Mouse (Mus musculus) heart, embryonic 12.5 days (tissue): ENCODE data around the gene Kcnj6. TPM values are rescaled to one million over a fixed set of nuclear protein-coding genes. Genes with fewer than 3 reads are reported as not detected.

Source experiments
- ATAC-seq: fragments of 200-750 bp; cut with Nextera tagmentation; 2 replicates; pipeline ENCODE4 v1.8.0; 2017; ENCODE audit warnings: moderate TSS enrichment, moderate library complexity; ENCODE audit not compliant: insufficient number of reproducible peaks, low FRiP score
- H3K27ac ChIP-seq: fragments of 300-500 bp; sonication (generic); 2 replicates; pipeline ENCODE4 v1.5.1; 2016; ENCODE audit warnings: mild to moderate bottlenecking, moderate library complexity; ENCODE audit not compliant: poor library complexity, severe bottlenecking
- H3K27me3 ChIP-seq: fragments of 300-500 bp; sonication (generic); replicated peaks from 2 replicates; pipeline ENCODE4 v1.6.1; 2016; ENCODE audit warnings: mild to moderate bottlenecking, moderate library complexity
- H3K36me3 ChIP-seq: fragments of 300-500 bp; sonication (generic); 2 replicates; pipeline ENCODE4 v1.6.1; 2016; ENCODE audit warnings: mild to moderate bottlenecking, moderate library complexity
- H3K4me1 ChIP-seq: fragments of 300-500 bp; sonication (generic); replicated peaks from 2 replicates; pipeline ENCODE4 v1.6.1; 2016; ENCODE audit warnings: mild to moderate bottlenecking
- H3K4me2 ChIP-seq: fragments of 300-500 bp; sonication (generic); 2 replicates; pipeline ENCODE4 v1.6.1; 2016; ENCODE audit warnings: mild to moderate bottlenecking, moderate library complexity
- H3K4me3 ChIP-seq: fragments of 300-500 bp; sonication (generic); 2 replicates; pipeline ENCODE4 v1.5.1; 2016; ENCODE audit warnings: mild to moderate bottlenecking
- H3K9ac ChIP-seq: fragments of 300-500 bp; sonication (generic); 2 replicates; pipeline ENCODE4 v1.6.1; 2016; ENCODE audit warnings: mild to moderate bottlenecking, moderate library complexity
- H3K9me3 ChIP-seq: fragments of 300-500 bp; sonication (generic); replicated peaks from 2 replicates; pipeline ENCODE4 v1.6.1; 2016; ENCODE audit warnings: mild to moderate bottlenecking, moderate library complexity
- WGBS: fragments of 180-500 bp; shearing (Covaris S2); methylation state at CpG from one replicate; pipeline ENCODE4 v1.1.7; 2016; 5-methylcytosine and 5-hydroxymethylcytosine counted together
- polyA plus RNA-seq: library from polyadenylated mRNA; unstranded; fragments of >200 nt; fragmentation: Nextera tagmentation; extraction: Ambion mirVana; gene quantifications from 2 replicates; pipeline ENCODE4 v1.2.1, GENCODE M21; 2016

Kcnj6 gene
- polyA plus RNA-seq, 1 experiment from 2014 or later: 0.06 TPM

DNA sequence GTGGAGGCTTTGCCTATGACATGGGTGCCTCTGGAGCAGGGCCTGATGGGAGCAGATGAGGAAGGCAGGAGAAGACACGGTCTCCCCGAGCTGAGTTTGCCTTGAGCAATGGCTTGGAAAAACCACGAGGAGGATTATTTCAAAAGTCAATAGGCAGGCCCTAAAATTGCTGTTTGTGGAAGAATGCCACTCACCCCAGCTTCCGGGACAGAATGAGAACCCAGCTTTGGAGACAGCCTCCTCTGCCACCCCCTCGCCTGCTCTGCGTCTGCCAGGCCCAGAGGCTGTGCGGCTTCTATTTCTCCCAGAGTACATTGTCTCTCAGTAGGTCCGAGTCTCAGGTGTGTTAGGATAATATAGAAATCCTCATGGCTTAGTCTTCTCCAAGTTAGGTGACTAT lies 64.8 kb downstream of the Kcnj6 start:
- H3K27ac ChIP-seq: no peak overlapping the region
- H3K27me3 ChIP-seq: peaks cover 23% of the 10 kb centered on the region
- 82% methylated on average over 8 of the region's 8 CpGs for WGBS
- H3K9ac ChIP-seq: no peak overlapping the region
- H3K4me2 ChIP-seq: no peak overlapping the region
- no peaks in the 10 kb centered on the region for H3K9me3 ChIP-seq
- no peak overlapping the region for H3K4me3 ChIP-seq
- ATAC-seq: no peak
- no peaks in the 10 kb centered on the region for H3K36me3 ChIP-seq
- H3K4me1 ChIP-seq: no peaks in the 10 kb centered on the region; the same call in 1 of the 2 replicates

GRCm38 (mm10) chr16:94931343-94932301 lies 65.9 kb downstream of the Kcnj6 start:
- Histone ChIP-seq H3K4me1 (no peaks in the 10 kb centered on the region; the same call in 1 of the 2 replicates), H3K9ac (no peak overlapping the region), H3K4me3 (no peak overlapping the region), H3K27ac (no peak overlapping the region), H3K36me3 (no peaks in the 10 kb centered on the region), H3K9me3 (no peaks in the 10 kb centered on the region), H3K4me2 (peak overlapping the region; percentile 26), H3K27me3 (peaks cover 23% of the 10 kb centered on the region)
- 6% methylated on average over 21 of the region's 21 CpGs for WGBS
- ATAC-seq: no peak; the same call in 1 of the 2 replicates

DNA sequence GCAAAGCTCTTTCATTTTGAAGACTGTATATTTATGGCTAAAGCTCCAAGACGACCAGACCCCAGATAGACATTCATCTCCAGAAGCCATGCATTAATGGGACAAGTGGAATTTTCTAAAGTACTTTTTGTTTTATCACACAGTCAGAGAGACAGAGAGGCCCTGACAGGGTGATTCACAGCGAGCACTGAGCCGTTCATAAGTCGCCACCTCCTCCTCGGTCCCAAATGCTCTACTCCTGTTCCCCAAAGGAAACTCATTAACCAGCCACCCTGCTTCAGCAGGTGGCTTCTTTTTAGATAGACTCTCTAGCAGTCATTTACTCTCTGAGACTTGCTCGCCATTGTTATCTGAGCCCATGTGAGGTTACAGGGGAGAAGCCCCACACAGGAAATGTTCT lies 72.1 kb downstream of the Kcnj6 start:
- Histone ChIP-seq H3K27me3 (no peaks in the 10 kb centered on the region), H3K4me3 (no peak overlapping the region), H3K36me3 (no peaks in the 10 kb centered on the region), H3K9me3 (no peaks in the 10 kb centered on the region), H3K4me1 (no peaks in the 10 kb centered on the region; the same call in 1 of the 2 replicates), H3K9ac (no peak overlapping the region), H3K4me2 (no peak overlapping the region), H3K27ac (no peak overlapping the region)
- no peak for ATAC-seq
- WGBS: 48% methylated on average over 6 of the region's 6 CpGs

DNA sequence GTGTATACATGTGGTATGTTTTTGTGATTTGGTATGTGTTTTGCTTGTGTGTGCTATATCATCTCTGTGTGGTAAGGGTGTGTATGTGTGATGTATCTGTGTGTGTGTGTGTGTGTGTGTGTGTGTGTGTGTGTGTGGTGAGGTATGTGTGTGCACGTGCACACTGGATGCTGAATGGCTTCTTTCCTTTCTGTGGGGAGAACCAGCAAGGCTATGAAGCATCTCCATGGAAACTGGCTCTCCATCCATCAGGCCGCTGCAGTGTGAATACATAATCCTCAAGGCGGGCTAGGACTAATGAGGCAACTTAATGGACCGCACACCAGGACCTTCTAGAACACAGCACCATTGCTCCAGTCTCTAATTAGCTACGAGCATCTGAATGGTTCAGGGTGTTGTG lies 78.3 kb downstream of the Kcnj6 start:
- Histone ChIP-seq H3K36me3 (no peaks in the 10 kb centered on the region), H3K27ac (no peak overlapping the region), H3K4me1 (no peaks in the 10 kb centered on the region), H3K4me3 (no peak overlapping the region), H3K27me3 (no peaks in the 10 kb centered on the region), H3K4me2 (no peak overlapping the region), H3K9me3 (no peaks in the 10 kb centered on the region), H3K9ac (no peak overlapping the region)
- no peak for ATAC-seq
- WGBS: 85% methylated on average over 5 of the region's 5 CpGs

DNA sequence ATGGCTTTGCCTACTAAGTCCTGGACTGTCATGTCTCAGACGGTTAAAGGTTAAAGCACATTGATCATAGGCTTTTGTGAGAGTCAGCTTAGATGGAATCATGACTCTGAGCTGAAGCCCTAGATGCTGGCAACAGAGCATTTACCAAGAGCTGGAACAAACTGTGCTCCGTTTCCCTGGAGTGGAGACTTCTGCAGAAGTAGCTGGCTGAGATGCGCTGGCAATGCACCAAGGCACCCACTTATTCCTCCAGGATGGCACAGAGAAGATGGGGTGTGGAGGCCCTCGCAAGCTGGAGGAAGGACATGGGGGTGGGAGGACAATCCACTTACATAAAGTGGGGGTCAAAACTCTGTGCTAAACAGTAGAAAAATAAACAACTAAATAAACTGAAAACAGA lies 91.5 kb downstream of the Kcnj6 start:
- Histone ChIP-seq H3K4me2 (no peak overlapping the region), H3K4me1 (no peaks in the 10 kb centered on the region), H3K4me3 (no peak overlapping the region), H3K9ac (no peak overlapping the region), H3K36me3 (no peaks in the 10 kb centered on the region), H3K9me3 (no peaks in the 10 kb centered on the region), H3K27ac (no peak overlapping the region), H3K27me3 (no peaks in the 10 kb centered on the region)
- ATAC-seq: no peak
- WGBS: 85% methylated on average over 4 of the region's 4 CpGs

DNA sequence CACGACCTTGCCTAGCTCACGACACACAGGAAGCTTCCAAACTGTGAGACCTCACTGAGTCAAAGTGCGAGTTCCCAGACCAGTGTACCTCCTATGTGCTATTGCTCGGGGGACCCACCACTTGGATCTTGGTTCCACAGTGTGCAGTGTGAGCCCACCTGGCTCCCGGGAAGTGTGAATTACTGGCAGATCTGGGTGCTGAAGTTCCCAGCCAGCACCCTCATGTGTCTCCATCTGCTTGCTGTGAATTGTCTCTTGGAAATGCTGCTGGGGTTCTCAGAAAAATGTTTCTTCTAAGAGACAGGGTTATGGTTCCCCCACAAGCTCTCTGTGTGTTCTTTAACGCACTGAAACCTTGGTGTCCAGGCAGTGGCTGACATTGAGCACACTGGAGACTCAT lies 98.7 kb downstream of the Kcnj6 start:
- 74% methylated on average over 6 of the region's 6 CpGs for WGBS
- H3K36me3 ChIP-seq: no peaks in the 10 kb centered on the region
- H3K4me2 ChIP-seq: no peak overlapping the region
- no peak overlapping the region for H3K27ac ChIP-seq
- H3K9ac ChIP-seq: no peak overlapping the region
- no peak for ATAC-seq
- no peak overlapping the region for H3K4me3 ChIP-seq
- no peaks in the 10 kb centered on the region for H3K9me3 ChIP-seq
- H3K27me3 ChIP-seq: no peaks in the 10 kb centered on the region
- no peaks in the 10 kb centered on the region for H3K4me1 ChIP-seq

GRCm38 (mm10) chr16:94892162-94892650 lies 105.3 kb downstream of the Kcnj6 start:
- H3K27me3 ChIP-seq: no peaks in the 10 kb centered on the region
- peaks cover 4% of the 10 kb centered on the region; the same call in 1 of the 2 replicates for H3K9me3 ChIP-seq
- H3K4me3 ChIP-seq: no peak overlapping the region
- no peak overlapping the region for H3K9ac ChIP-seq
- no peaks in the 10 kb centered on the region for H3K36me3 ChIP-seq
- no peaks in the 10 kb centered on the region for H3K4me1 ChIP-seq
- 81% methylated on average over 4 of the region's 4 CpGs for WGBS
- no peak for ATAC-seq
- H3K4me2 ChIP-seq: no peak overlapping the region
- H3K27ac ChIP-seq: no peak overlapping the region

- H3K27me3 ChIP-seq: no peaks in the 10 kb centered on the region
- H3K4me3 ChIP-seq: no peak overlapping the region
- no peak for ATAC-seq
- WGBS: 61% methylated on average over 6 of the region's 6 CpGs
- no peaks in the 10 kb centered on the region for H3K4me1 ChIP-seq
- no peak overlapping the region for H3K4me2 ChIP-seq
- no peak overlapping the region for H3K27ac ChIP-seq
- peaks cover 4% of the 10 kb centered on the region; the same call in 1 of the 2 replicates for H3K9me3 ChIP-seq
- H3K36me3 ChIP-seq: no peaks in the 10 kb centered on the region
- H3K9ac ChIP-seq: no peak overlapping the region
Measured at GRCm38 (mm10) chr16:94890581-94890980, 106.9 kb downstream of the Kcnj6 start.

DNA sequence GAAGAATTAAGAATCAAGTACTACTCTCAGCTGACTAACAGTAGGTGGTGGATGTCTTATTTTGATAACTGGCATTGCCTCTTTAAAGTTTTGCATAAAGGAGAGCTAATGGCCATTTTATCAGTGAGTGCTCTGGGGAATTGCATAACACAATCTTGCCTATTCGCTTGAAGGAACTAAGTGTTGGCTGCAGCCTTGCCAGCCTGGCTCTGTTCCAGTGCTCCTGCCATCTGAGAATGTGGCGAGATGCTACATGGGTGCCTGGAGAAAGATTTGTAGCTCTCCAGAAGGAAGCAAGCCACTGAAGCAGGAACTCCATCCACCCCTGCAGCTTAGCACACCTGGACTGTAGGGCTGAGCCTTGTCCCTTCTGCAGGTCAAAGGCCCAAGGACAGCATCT lies 107.4 kb downstream of the Kcnj6 start:
- Histone ChIP-seq H3K9me3 (peaks cover 4% of the 10 kb centered on the region; the same call in 1 of the 2 replicates), H3K9ac (no peak overlapping the region), H3K36me3 (no peaks in the 10 kb centered on the region), H3K27ac (no peak overlapping the region), H3K4me3 (no peak overlapping the region), H3K4me1 (no peaks in the 10 kb centered on the region), H3K27me3 (no peaks in the 10 kb centered on the region), H3K4me2 (no peak overlapping the region)
- 72% methylated on average over 2 of the region's 2 CpGs for WGBS
- ATAC-seq: no peak

GRCm38 (mm10) chr16:94888554-94888953 lies 108.9 kb downstream of the Kcnj6 start:
- Histone ChIP-seq H3K27me3 (no peaks in the 10 kb centered on the region), H3K9me3 (peaks cover 3% of the 10 kb centered on the region; the same call in 1 of the 2 replicates), H3K27ac (no peak overlapping the region), H3K9ac (no peak overlapping the region), H3K4me1 (no peaks in the 10 kb centered on the region), H3K36me3 (no peaks in the 10 kb centered on the region), H3K4me2 (no peak overlapping the region), H3K4me3 (no peak overlapping the region)
- 59% methylated on average over 9 of the region's 11 CpGs for WGBS
- no peak for ATAC-seq

- Histone ChIP-seq H3K4me1 (no peaks in the 10 kb centered on the region), H3K36me3 (no peaks in the 10 kb centered on the region), H3K27me3 (no peaks in the 10 kb centered on the region), H3K27ac (no peak overlapping the region), H3K9me3 (no peaks in the 10 kb centered on the region), H3K4me2 (no peak overlapping the region), H3K4me3 (no peak overlapping the region), H3K9ac (no peak overlapping the region)
- ATAC-seq: no peak
- WGBS: 73% methylated on average over 7 of the region's 7 CpGs
Measured at GRCm38 (mm10) chr16:94886398-94886797, 111.1 kb downstream of the Kcnj6 start.
